Mouse (Mus musculus) layer of hippocampus, adult 9-10 months (tissue): ENCODE data around the gene Mapk7.

Experiments used
- DNase-seq: peaks from one replicate; pipeline ENCODE4 v3.0.0; 2022; ENCODE audit warnings: low spot score

The Mapk7 gene

GRCm38 (mm10) chr11:61494129-61494997, at the start of gene Mapk7:
Gene Mapk7, minus strand, starts transcription at chr11:61494406.
- DNase-seq, result no peak

DNA sequence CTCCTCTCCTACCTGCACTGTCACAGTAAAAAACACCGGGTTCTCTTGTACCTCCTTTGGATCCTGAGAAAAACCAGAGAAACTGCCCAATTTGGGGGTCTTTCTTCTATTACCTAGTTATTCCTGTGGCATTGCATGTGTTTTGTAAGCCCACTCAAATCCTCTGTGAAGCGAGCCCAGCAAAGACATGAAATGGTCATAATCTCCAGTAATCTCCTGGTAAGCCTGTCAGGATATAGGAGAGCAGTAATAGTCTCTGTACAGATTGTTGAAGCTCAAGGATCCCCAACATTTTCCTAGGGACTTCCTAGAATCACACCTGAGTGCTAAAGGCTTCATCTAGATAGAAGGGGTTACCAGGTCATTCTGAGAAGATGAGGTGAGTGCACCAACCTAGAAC, 46.9 kb upstream of the Mapk7 start:
- DNase-seq, result no peak

- no peak for DNase-seq
These were observed 46.4 kb upstream of the Mapk7 start for GRCm38 (mm10) chr11:61540642-61541041.

DNA sequence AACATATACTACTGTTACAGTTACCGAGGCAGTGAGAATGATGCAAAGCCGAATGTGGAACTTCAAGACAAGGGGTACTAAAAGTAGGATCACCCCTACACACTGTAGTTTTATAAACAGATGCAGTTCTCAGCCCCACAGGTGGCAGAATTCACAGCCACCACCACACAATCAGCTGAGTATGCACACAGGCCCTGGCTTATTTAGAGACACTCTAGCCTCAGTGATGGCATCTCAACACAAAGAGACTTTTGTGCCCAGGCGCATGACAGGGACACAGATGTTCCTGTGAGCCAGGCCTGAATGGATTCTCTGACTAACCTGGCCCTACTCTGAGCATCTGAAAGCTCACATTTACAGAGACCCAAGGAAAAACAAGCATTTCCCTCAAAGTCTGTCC, 43.2 kb upstream of the Mapk7 start:
- no peak for DNase-seq

DNA sequence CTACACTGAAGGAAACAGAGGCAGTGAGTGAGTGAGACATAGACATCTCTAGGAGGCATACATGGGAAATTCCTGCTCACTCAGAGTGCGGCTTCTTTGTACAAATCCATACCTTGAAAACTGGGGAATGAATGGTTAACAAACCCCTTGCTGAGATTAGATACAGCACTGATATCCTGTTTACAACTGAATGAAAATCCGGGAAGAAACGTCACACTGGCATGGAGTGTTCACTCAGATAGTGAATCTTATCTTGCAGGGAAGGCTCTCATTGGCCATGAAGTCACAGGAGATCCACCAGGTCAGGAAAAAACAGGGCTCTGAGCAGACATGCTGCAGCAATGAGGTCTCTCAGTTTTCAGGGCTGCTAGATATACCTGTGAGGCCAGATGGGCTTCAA, 42.7 kb upstream of the Mapk7 start:
- no peak for DNase-seq

DNA sequence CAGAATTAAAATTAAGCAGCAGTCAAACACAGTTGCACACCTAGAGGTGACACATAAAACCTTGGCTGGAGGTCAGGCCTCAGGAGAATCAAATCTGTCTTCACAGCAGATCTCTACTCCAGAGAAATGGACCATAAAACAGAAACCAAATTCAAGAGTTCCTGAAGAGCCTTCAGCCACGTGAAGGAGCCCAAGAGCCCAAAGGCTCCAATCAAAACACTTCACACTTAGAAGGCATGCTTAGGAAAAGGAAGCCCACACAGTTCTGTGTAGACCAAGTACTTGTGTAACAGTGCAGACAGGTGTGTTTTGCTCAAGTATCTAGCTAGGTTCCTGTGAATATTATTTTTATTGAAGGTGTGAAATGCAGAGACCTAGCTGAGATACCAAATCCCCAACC, 41.3 kb upstream of the Mapk7 start:
- no peak for DNase-seq

DNA sequence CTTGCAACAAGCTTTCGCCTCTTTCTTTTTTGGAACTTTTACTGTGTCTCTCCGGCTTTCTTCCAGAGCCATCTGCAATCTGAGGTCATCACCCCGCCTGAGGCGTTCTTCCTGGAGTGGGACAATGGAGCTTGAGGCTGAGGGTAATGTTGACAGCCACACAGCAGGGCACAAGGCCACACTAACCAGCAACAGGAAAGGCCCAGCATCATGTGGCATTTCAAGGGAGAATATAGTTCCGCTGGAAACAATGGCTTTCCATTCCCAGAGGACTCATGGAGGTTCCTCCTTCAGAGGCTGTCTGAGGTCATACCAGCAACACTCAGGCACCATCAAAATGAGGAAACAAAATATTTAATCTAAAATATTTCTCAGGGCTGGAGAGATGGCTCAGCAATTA, 39.4 kb upstream of the Mapk7 start:
- DNase-seq, result no peak

GRCm38 (mm10) chr11:61532820-61533219, 38.6 kb upstream of the Mapk7 start:
- no peak for DNase-seq

GRCm38 (mm10) chr11:61529268-61529713, 35.1 kb upstream of the Mapk7 start:
- DNase-seq, result no peak

DNA sequence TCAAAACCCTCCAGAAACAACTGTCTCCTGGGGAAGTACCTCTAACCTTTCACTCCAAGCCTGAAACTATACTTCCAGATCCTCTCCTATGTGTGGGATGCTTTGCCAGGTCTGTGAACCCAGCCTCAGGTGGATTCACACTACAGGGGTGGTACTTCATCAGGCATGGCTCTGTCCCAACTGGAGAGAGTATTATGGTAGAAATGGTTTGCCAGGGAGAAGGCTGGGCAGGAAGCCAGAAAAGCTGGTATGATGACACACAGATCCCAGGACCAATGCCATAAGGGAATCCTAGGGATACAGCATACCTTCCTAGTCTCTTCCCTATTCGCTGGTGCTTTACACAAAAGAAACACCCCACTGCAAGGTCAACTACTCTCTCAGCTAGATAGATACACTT, 32.7 kb upstream of the Mapk7 start:
- DNase-seq, result peak; percentile 44

DNA sequence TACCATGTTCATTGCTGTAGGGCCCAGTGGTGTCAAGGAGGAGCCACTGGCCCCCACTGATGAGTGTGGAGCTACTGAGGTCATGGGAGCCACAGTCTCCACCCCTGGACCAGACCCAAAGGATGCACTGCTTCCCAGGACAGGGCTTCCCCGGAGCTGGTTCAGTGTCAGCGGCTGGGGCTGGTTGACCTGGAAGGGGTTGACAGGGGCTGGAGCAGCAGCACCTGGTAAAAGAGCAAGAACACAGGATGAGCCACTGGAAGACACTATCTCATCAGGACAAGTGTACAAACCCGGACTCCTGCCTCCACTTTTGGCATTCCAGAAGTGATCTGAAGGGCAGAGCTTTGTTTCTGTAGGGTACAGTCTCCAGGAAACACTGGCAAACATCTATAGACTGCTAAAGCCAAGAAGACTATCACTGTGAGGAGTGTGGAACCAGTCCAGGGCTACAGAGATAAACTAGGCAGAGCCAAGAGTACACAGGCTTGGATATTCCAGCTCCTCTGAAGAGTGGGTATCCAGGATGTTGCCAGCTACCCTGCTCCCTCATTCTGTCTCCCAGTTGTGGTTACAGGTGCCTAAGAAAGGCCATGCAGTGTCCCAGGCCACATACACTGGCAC, 25.4 kb upstream of the Mapk7 start:
- no peak for DNase-seq

DNA sequence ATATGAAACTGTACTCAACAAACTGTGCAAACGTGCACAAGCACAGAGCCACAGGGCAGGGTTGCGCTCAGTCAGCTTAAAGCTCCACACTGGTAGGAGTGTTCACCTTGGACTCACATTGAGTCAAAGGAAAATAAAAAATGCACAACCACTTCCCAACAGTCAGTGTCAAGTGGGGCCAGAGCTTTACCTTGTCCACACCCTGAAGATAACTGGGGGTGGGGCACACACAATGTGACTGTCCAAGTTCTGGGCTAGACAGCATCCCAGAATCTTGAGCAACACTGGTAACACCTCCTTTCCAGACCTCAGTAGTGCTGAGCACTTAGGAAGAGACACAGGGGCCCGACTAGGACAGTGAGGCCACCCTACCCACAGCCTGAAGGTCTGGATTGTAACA, 24.7 kb upstream of the Mapk7 start:
- no peak for DNase-seq

DNA sequence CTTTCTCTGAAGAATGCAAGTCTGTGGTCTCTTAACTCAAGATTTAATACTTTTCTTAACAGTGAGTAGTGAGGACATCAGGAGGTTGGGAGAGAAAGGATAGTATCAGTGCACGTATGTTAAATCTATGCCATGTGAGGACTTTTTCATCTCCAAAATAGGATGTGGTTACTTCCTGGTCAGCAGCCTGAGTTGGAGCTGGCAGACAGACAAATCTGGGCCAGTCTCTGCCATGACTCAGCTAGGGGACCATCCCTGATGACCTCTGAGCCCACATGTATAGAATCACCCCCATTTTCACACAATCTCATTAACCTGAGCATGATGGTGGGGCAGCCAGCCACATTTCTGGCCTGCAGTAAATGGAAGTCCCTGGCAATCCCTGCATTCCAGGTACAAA, 23.8 kb upstream of the Mapk7 start:
- DNase-seq, result no peak

GRCm38 (mm10) chr11:61514953-61515352, 20.7 kb upstream of the Mapk7 start:
- DNase-seq, result no peak

DNA sequence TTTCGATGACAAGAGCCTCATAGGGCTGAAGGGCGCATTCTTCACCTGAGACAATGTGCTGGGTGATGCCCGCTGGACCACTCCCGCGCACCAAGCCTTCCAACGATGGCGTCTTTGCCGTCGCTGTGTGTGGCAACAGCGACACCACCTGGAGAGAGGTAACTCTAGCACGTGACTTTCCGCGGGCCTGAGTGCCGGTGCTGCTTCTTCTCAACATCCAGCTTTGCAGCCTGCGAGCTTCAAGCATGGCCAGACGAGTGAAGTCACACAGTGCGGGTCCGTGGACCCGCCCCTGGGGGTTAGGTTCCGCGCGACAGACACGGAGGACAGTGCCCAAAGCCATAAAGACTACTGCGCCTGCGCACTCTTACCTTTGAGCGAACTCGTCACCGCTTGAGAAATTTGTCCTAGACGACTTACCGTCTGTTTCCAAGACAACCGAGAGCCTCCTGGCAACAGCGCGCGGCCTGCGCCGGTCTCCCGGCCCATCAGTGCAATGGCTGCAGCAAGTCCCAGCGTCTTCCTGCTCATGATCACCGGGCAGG, 10.6 kb upstream of the Mapk7 start, which contains the start of gene B9d1:
TSS of gene B9d1 (plus strand) at position 432 of the 545 bp plus-strand sequence.
- DNase-seq, result peak; percentile 99

GRCm38 (mm10) chr11:61503933-61504332, 9.7 kb upstream of the Mapk7 start:
- DNase-seq, result no peak

GRCm38 (mm10) chr11:61498736-61499504, 4.7 kb upstream of the Mapk7 start:
- no peak for DNase-seq

DNA sequence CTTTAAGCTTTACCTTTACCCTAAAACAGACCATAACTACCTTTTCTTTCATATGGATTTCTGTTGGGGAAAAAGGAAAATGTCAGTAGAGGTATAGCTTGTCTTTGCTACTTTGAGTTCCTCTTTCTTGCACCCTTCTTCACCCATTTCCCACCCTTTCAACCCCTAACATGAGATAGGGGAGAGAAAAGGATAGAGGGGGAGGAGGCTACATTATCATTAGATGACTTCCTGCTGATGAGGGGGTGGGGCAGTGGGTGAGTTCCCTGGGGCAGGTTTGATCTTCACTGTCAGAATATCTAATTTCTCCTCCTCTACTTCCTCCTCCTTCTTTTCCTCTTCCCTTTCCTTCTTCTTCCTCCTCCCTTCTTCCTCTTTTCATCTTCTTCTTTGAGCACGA, 3.3 kb upstream of the Mapk7 start:
- DNase-seq, result no peak

DNA sequence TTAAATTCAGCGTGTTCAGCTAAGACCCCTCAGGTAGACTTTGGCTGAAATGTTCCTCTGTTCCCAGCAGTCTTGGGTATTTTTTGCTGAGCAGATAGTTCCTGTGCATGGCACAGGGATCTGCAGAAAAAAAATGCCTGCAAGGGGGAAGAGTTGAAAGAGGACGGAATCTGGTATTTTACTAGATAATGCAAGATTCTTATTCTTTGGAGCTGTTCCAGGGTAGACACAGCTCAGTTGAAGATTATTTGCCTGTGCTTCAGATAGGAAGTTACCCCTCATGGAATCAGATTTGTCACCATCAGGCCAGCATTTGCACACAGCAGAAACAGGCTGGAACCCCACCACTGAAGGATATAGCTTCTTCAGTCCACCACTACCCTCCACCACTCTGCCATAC, 1.3 kb upstream of the Mapk7 start:
- no peak for DNase-seq

GRCm38 (mm10) chr11:61493525-61494128, 579 bp downstream of the Mapk7 start:
- no peak for DNase-seq

DNA sequence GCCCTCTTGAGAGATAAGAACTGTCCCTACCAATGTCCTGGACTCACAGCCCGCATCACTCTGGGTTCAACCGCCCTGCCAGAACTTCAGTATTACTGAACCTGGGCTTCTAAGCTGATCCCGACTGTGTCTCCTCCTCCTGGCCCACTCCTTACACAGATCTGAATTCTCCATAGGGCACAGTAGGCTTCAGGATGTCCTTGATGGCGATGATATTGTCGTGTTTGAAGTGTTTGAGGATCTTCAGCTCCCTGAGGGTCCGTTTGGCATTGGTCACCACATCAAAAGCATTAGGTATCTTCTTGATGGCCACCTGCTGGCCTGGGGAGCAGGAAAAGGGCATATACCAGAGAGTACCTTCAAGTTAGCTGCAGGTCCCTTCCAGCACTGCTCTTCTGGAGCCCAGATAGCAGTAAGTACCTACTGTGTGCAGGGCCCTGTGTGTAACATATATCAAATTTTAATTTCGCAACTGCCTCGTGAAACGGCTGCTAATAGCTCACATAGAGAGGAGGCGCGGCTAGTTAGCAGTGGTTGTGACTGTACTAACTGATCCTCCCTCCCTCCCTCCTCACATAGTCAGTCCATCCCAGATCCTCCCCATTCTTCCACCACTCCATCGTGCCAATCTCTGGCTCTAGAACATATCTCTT, 1.3 kb downstream of the Mapk7 start:
- DNase-seq, result no peak
